Mouse (Mus musculus): ENCODE data around the gene Ppargc1a. TPM values are rescaled to one million over a fixed set of nuclear protein-coding genes. Genes with fewer than 3 reads are reported as not detected.

Ppargc1a gene
- 1.6 TPM for polyA plus RNA-seq (2014; fragmentation: Illumina TruSeq; extraction: RNeasy Lipid Tissue Mini Kit (QIAGEN cat#74804); ENCODE audit: low read depth, low replicate concordance)

DNA sequence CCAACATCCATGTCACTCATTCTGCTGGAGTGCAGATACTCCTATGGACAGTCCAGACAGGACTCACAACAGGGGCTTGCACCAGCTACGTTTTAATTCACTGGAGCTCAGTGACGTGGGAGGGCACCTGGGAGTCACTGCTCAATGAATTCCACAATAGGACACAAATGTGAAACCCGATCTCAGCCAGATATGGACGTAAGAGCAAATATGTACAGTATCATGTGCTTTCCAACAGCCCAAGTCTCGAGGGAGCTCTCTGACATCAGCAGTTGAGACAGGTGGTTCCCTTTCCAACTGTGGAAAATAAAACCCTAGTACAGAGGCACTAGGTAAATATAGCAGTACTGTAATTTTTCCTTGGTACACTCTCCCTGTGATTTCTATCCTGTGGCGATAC is at the start of gene Ppargc1a:
Ppargc1a (minus strand) TSS at position 68 of the 400 bp plus-strand sequence.

Measured in testis, adult 10 weeks (tissue).